Mouse (Mus musculus) thymus, adult 2 months (tissue): ENCODE data around the gene Rfxap.

Experiments
- CTCF ChIP-seq: fragments of 200-500 bp; IDR thresholded peaks from 2 replicates; pipeline ENCODE4 v1.5.1; 2012; ENCODE audit warnings: mild to moderate bottlenecking, control low read depth, low read length, moderate library complexity, borderline replicate concordance; ENCODE audit not compliant: control insufficient read depth, poor library complexity, insufficient read depth; ENCODE audit errors: extremely low read depth
- POLR2A ChIP-seq: fragments of 200-500 bp; IDR thresholded peaks from 2 replicates; pipeline ENCODE4 v1.6.1; 2012; ENCODE audit warnings: mild to moderate bottlenecking, low read length, control low read depth, moderate library complexity; ENCODE audit not compliant: control insufficient read depth, poor library complexity, insufficient read depth; ENCODE audit errors: extremely low read depth

GRCm38 (mm10) chr3:54768592-54768991 lies 39.0 kb downstream of the Rfxap start:
- TF ChIP-seq CTCF (no peak), POLR2A (no peak)
